ENCODE assay signal across 12 mouse cellular contexts in genomic region chr6:94214895-94215538, GRCm38 (mm10).
DNase-seq lines count a peak whose midpoint lies in the region; ATAC-seq and TF ChIP-seq lines count a peak whose summit lies in the region.
"Had no signal": no experiment of that assay in that cellular context is flagged by ENCODE, and none has a peak within 500 bp of the region (broad histone marks: within the 10 kb centered on the region; RNA-seq: fewer than 3 reads in every experiment).

No protein-coding gene starts in this region.

- no peak overlapping the region for H3K4me3 ChIP-seq in lung, embryonic 15.5 days
- no peak overlapping the region for H3K4me3 ChIP-seq in stomach, postnatal 0 days (ENCODE audit: low read depth, low read length)
- H3K4me3 ChIP-seq in liver, embryonic 12.5 days, result no peak overlapping the region
- H3K4me3 ChIP-seq: liver, embryonic 13.5 days had no signal

- no peak for TF ChIP-seq CTCF in stomach, postnatal 0 days (IDR thresholded peaks at IDR 0.05; ENCODE audit: low read depth)

- peaks cover 47% of the 10 kb centered on the region for H3K4me1 ChIP-seq in lung, embryonic 15.5 days
- H3K4me1 ChIP-seq in stomach, postnatal 0 days (replicated peaks; ENCODE audit: control insufficient read depth, insufficient read depth), result peaks cover 2% of the 10 kb centered on the region; the same call in 1 of the 2 replicates
- H3K4me1 ChIP-seq in liver, embryonic 12.5 days, result peaks cover 14% of the 10 kb centered on the region; the same call in 1 of the 2 replicates
- H3K4me1 ChIP-seq: liver, embryonic 13.5 days had no signal

- ATAC-seq in lung, embryonic 15.5 days (ENCODE audit: borderline replicate concordance, extremely low read depth, low FRiP score, low TSS enrichment), result peak; percentile 43
- ATAC-seq in stomach, postnatal 0 days (ENCODE audit: low FRiP score, low TSS enrichment), result no peak
- no peak for ATAC-seq in liver, embryonic 12.5 days
- ATAC-seq: inflammation-experienced regulatory T-cells, adult 6 months had no signal

- peak overlapping the region; percentile 74 for H3K27ac ChIP-seq in lung, embryonic 15.5 days
- H3K27ac ChIP-seq in stomach, postnatal 0 days (replicated peaks), result 0 out of 2 replicates have a peak overlapping the region, but pooled peaks have one; percentile 30
- no peak overlapping the region for H3K27ac ChIP-seq in liver, embryonic 12.5 days
- H3K27ac ChIP-seq: liver, embryonic 13.5 days had no signal

- no peak overlapping the region for H3K9ac ChIP-seq in lung, embryonic 15.5 days
- no peak overlapping the region for H3K9ac ChIP-seq in stomach, postnatal 0 days (ENCODE audit: low read length)
- H3K9ac ChIP-seq in liver, embryonic 12.5 days, result no peak overlapping the region
- H3K9ac ChIP-seq: liver, embryonic 13.5 days had no signal

- no peak overlapping the region for H3K4me2 ChIP-seq in lung, embryonic 15.5 days
- no peak overlapping the region for H3K4me2 ChIP-seq in stomach, postnatal 0 days (replicated peaks; ENCODE audit: low read depth)
- H3K4me2 ChIP-seq in liver, embryonic 12.5 days, result no peak overlapping the region
- H3K4me2 ChIP-seq: liver, embryonic 13.5 days had no signal

- H3K9me3 ChIP-seq in lung, embryonic 15.5 days, result no peaks in the 10 kb centered on the region
- no peaks in the 10 kb centered on the region for H3K9me3 ChIP-seq in stomach, postnatal 0 days (ENCODE audit: control insufficient read depth, low read length)
- H3K9me3 ChIP-seq in liver, embryonic 12.5 days (replicated peaks), result no peaks in the 10 kb centered on the region
- H3K9me3 ChIP-seq: liver, embryonic 13.5 days had no signal

- no peaks in the 10 kb centered on the region for H3K36me3 ChIP-seq in lung, embryonic 15.5 days
- no peaks in the 10 kb centered on the region for H3K36me3 ChIP-seq in stomach, postnatal 0 days (ENCODE audit: control insufficient read depth, insufficient read depth, low read length)
- no peaks in the 10 kb centered on the region for H3K36me3 ChIP-seq in liver, embryonic 12.5 days
- H3K36me3 ChIP-seq: liver, embryonic 13.5 days had no signal

- no peak for TF ChIP-seq EP300 in stomach, postnatal 0 days (optimal IDR thresholded peaks at IDR 0.05)

- H3K27me3 ChIP-seq in lung, embryonic 15.5 days, result no peaks in the 10 kb centered on the region
- no peaks in the 10 kb centered on the region for H3K27me3 ChIP-seq in stomach, postnatal 0 days (ENCODE audit: control insufficient read depth, insufficient read depth, low read length)
- no peaks in the 10 kb centered on the region for H3K27me3 ChIP-seq in liver, embryonic 12.5 days (replicated peaks)
- H3K27me3 ChIP-seq: liver, embryonic 13.5 days had no signal

- 38% methylated on average over 7 of the region's 7 CpGs for whole genome bisulfite sequencing in lung, embryonic 15.5 days
- WGBS in stomach, postnatal 0 days, result 57% methylated on average over 7 of the region's 7 CpGs
- 79% methylated on average over 7 of the region's 7 CpGs for WGBS in liver, embryonic 12.5 days (ENCODE audit: insufficient replicate concordance)

- intact Hi-C loops in heart, postnatal 10 days (cut with DNase I), result loop anchor here (5.0 kb wide), 1 partner anchor 187 kb away; no protein-coding TSS in a partner anchor

- DNase-seq in lung, postnatal 25 days (ENCODE audit: low spot score), result no peak
- DNase-seq in heart, adult 8-10 months (ENCODE audit: low spot score), result peak; percentile 44
- peak; percentile 74 to 80 for DNase-seq in heart, postnatal 10 days
- DNase-seq in stomach, postnatal 0 days (ENCODE audit: low spot score), result no peak
- DNase-seq in right cerebral cortex, postnatal 25 days, result no peak
- DNase-seq: adrenal gland, postnatal 36 days; cerebellum, adult 2 months; liver, embryonic 13.5 days; right cerebral cortex, postnatal 14 days had no signal

Comparison
In these comparisons a context has a peak if more than half of its experiments do, and no peak if none do; other contexts are left out.
1. DNase-seq: peak in heart, adult 8-10 months (single experiment) and heart, postnatal 10 days (2 of 2); none in lung, postnatal 25 days (single experiment), stomach, postnatal 0 days (single experiment) and right cerebral cortex, postnatal 25 days (single experiment).